Mouse (Mus musculus): ENCODE results near the gene Atg2a. TPM values are rescaled to one million over a fixed set of nuclear protein-coding genes. Genes with fewer than 3 reads are reported as not detected.

The Atg2a gene
- polyA plus RNA-seq, 1 experiment = 14.3 TPM

GRCm38 (mm10) chr19:6233647-6234046, 7.8 kb upstream of the Atg2a start:
- H3K27ac ChIP-seq (ENCODE audit: insufficient read depth, low read length) = no peak overlapping the region
- no peak overlapping the region for H3K4me3 ChIP-seq (ENCODE audit: insufficient read depth, low read length)
- no peak for TF ChIP-seq POLR2A (IDR thresholded peaks at IDR 0.05; ENCODE audit: low read depth, low read length)
- TF ChIP-seq CTCF (IDR thresholded peaks at IDR 0.05; ENCODE audit: borderline replicate concordance, insufficient read depth, low read length) = no peak
- H3K4me1 ChIP-seq (ENCODE audit: control insufficient read depth, insufficient read depth, low read length) = no peaks in the 10 kb centered on the region

DNA sequence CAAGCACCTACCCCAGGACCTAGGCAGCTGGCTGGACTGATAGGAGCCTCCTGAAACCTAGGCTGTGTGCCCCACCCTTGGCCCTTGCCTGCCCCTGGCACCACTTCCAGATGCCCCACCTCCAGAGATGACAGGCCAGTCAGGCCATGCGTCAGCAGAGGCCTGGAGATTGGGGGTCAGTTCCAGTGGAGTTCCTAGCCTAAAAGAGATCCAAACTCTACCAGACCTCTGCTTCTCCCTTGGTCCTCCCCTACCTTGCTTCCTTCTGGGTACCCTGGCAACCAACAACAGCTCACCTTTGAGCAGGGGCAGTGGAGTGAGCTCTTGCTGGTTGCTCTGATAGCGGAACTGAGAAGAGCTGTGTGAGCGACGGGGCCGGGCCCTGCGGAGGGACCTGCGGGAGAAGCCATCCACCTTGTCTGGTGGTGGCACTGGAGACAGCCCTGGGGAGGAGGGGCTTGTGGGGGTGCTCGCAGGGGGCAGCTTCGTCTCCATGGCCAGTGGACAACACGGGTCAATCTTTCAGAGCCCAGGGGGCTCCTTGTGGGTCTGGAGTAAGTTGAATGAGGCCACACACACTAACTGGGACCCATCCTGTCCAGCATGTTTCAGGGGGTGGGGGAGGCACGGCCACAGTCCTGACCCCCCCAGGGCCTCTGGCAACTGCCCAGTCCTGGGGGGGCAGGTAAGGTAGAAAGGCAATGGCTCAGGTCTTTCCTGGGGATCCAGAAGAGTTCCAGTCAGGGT, 7.0 kb upstream of the Atg2a start:
- Histone ChIP-seq H3K4me3 (ENCODE audit: insufficient read depth, low read length) (peak overlapping the region; percentile 95), H3K27ac (ENCODE audit: insufficient read depth, low read length) (no peak overlapping the region), H3K4me1 (ENCODE audit: control insufficient read depth, insufficient read depth, low read length) (no peaks in the 10 kb centered on the region)
- TF ChIP-seq POLR2A (IDR thresholded peaks at IDR 0.05; ENCODE audit: low read depth, low read length) (no peak), CTCF (IDR thresholded peaks at IDR 0.05; ENCODE audit: borderline replicate concordance, insufficient read depth, low read length) (no peak)

DNA sequence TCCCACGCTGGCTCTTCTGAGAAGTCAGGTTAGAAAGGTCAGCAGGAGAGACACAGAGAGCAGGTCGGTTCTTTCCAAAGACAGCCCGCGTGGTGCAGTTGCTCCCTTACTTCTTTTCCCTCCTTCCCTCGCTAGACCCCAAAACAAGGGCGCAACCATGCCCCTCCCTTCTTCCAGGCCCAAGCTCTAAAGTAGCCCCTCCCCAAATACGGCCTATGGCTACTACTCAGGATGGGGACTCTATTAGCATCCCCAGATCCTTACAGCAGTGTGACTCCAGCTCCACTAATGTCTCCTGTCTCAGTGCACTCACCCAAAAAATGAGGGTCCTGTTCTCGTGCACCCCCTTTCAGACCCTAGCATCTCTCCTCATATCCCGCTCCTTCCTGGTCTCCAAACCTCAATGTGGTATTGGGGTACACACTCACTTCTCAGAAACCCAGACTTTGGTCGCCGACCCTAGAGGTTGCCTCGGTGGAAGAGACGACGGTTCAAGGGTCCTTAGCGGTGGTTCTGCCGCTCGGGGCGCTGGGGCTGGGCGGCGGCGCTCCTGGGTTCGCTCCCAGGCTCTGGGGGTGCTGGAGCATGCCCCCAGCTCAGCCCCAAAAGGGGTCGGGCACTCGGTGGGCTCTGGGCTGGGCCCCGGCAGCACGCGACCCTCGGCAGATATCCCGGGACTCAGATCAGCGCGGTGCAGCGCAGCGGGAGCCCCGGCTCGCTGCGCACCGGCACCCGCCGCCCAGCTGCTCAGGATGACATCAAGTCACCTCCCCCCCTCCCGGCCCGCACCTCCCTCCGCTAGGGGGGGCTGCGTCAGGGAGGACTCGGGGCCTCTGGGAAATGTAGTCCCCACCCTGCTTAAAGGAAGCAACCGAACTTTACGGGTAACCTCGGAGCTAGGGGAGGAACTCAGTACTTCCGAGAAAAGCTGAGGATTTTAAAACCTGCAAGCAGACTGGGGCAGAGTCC, 6.1 kb upstream of the Atg2a start, which contains the start of gene Ppp2r5b:
Ppp2r5b (minus strand) TSS at position 789 of the 969 bp plus-strand sequence.
- TF ChIP-seq CTCF (IDR thresholded peaks at IDR 0.05; ENCODE audit: borderline replicate concordance, insufficient read depth, low read length) (no peak), POLR2A (IDR thresholded peaks at IDR 0.05; ENCODE audit: low read depth, low read length) (peak; percentile 55)
- no peaks in the 10 kb centered on the region for H3K4me1 ChIP-seq (ENCODE audit: control insufficient read depth, insufficient read depth, low read length)
- H3K4me3 ChIP-seq (ENCODE audit: insufficient read depth, low read length) = peak within 1 kb of the TSS; percentile 95
- peak within 1 kb of the TSS; percentile 90 for H3K27ac ChIP-seq (ENCODE audit: insufficient read depth, low read length)

DNA sequence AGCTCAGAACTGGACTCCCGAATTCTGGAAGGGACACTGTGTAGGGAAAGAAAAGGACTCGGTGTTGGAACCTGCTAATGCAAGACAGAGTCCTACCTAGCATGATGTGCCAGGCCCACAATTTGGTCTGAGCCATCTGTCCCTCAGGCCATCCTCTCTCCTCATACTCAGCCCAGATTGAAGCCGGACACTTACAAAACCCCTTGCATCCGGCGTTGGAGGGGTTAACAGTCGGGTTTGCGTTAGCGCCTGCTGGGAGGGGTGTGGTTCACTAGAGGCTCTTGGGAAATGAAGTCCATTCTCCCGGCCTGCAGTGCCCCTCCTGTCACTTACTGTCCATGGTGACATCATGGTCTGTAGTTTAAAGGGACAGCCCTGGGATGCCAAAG, 5.4 kb upstream of the Atg2a start:
- no peaks in the 10 kb centered on the region for H3K4me1 ChIP-seq (ENCODE audit: control insufficient read depth, insufficient read depth, low read length)
- TF ChIP-seq CTCF (IDR thresholded peaks at IDR 0.05; ENCODE audit: borderline replicate concordance, insufficient read depth, low read length) (no peak), POLR2A (IDR thresholded peaks at IDR 0.05; ENCODE audit: low read depth, low read length) (no peak)
- H3K27ac ChIP-seq (ENCODE audit: insufficient read depth, low read length) = peak overlapping the region; percentile 90
- peak overlapping the region; percentile 62 for H3K4me3 ChIP-seq (ENCODE audit: insufficient read depth, low read length)

- Histone ChIP-seq H3K27ac (ENCODE audit: insufficient read depth, low read length) (no peak overlapping the region), H3K4me3 (ENCODE audit: insufficient read depth, low read length) (no peak overlapping the region)
Observed at GRCm38 (mm10) chr19:6236842-6237241, 4.6 kb upstream of the Atg2a start.

DNA sequence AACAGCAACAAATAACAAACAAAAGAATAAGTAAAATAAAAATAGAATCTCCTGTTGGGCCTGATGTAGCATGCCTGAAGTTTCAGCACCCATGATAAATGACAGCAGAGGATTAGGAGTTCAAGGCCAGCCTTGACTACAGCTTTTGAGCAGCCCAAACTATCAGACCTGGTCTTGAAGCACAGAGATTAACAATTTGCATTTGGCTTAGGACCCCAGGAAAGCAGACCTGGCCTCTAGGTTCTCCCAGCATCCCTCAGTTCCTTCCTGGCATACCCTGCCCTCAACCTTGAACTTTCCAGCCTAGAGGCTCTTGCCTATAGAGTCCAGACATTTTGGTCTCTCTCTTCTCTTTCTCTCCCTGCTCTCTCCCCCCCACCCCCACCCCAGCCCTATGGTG, 2.7 kb upstream of the Atg2a start:
- TF ChIP-seq CTCF (IDR thresholded peaks at IDR 0.05; ENCODE audit: borderline replicate concordance, insufficient read depth, low read length) (no peak), POLR2A (IDR thresholded peaks at IDR 0.05; ENCODE audit: low read depth, low read length) (no peak)
- no peak overlapping the region for H3K27ac ChIP-seq (ENCODE audit: insufficient read depth, low read length)
- no peaks in the 10 kb centered on the region for H3K4me1 ChIP-seq (ENCODE audit: control insufficient read depth, insufficient read depth, low read length)
- H3K4me3 ChIP-seq (ENCODE audit: insufficient read depth, low read length) = no peak overlapping the region

More at GRCm38 (mm10) chr19:6236842-6237241, 4.6 kb upstream of the Atg2a start:
- H3K4me1 ChIP-seq (ENCODE audit: control insufficient read depth, insufficient read depth, low read length) = no peaks in the 10 kb centered on the region
- TF ChIP-seq POLR2A (IDR thresholded peaks at IDR 0.05; ENCODE audit: low read depth, low read length) (no peak), CTCF (IDR thresholded peaks at IDR 0.05; ENCODE audit: borderline replicate concordance, insufficient read depth, low read length) (no peak)

- Histone ChIP-seq H3K4me3 (ENCODE audit: insufficient read depth, low read length) (no peak overlapping the region), H3K4me1 (ENCODE audit: control insufficient read depth, insufficient read depth, low read length) (no peaks in the 10 kb centered on the region), H3K27ac (ENCODE audit: insufficient read depth, low read length) (no peak overlapping the region)
- TF ChIP-seq POLR2A (IDR thresholded peaks at IDR 0.05; ENCODE audit: low read depth, low read length) (no peak), CTCF (IDR thresholded peaks at IDR 0.05; ENCODE audit: borderline replicate concordance, insufficient read depth, low read length) (no peak)
Observed at GRCm38 (mm10) chr19:6240136-6240535, 1.3 kb upstream of the Atg2a start.

GRCm38 (mm10) chr19:6240725-6241124, 743 bp upstream of the Atg2a start:
- H3K4me1 ChIP-seq (ENCODE audit: control insufficient read depth, insufficient read depth, low read length) = no peaks in the 10 kb centered on the region
- TF ChIP-seq POLR2A (IDR thresholded peaks at IDR 0.05; ENCODE audit: low read depth, low read length) (no peak), CTCF (IDR thresholded peaks at IDR 0.05; ENCODE audit: borderline replicate concordance, insufficient read depth, low read length) (no peak)
- H3K27ac ChIP-seq (ENCODE audit: insufficient read depth, low read length) = no peak overlapping the region
- no peak overlapping the region for H3K4me3 ChIP-seq (ENCODE audit: insufficient read depth, low read length)

DNA sequence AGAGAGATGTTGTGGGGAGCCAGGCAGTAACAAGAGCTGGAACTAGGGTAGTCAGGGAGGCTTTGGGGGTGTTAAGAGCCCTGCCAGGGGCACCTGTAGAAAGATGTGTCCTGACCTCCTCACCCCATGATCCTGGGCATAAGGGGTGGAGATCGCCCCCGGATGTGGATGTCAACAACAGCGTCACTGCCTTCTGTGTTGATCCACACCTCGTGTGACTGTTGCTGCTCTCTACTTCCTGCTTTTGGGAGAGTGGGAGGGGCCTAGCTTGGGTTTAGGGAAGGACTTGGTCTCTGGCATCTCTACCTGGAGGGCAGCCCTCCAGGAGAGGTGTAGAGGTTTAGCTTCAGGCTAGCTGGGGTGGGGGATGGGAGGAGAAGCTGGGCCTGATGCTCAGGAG, 813 bp downstream of the Atg2a start:
- no peak overlapping the region for H3K27ac ChIP-seq (ENCODE audit: insufficient read depth, low read length)
- H3K4me1 ChIP-seq (ENCODE audit: control insufficient read depth, insufficient read depth, low read length) = no peaks in the 10 kb centered on the region
- TF ChIP-seq POLR2A (IDR thresholded peaks at IDR 0.05; ENCODE audit: low read depth, low read length) (peak; percentile 41; the same call in 1 of the 2 replicates), CTCF (IDR thresholded peaks at IDR 0.05; ENCODE audit: borderline replicate concordance, insufficient read depth, low read length) (no peak)
- H3K4me3 ChIP-seq (ENCODE audit: insufficient read depth, low read length) = peak overlapping the region; percentile 74
